In genomic region chr4:137493187-137493586, GRCm38 (mm10) we compare ENCODE assay signal across 17 mouse cellular contexts. TPM values are rescaled to one million over a fixed set of nuclear protein-coding genes. Genes with fewer than 3 reads are reported as not detected.
A peak's percentile ranks its signal among the peaks of the same experiment; 100 is the strongest.
DNase-seq lines count a peak whose midpoint lies in the region; ATAC-seq and TF ChIP-seq lines count a peak whose summit lies in the region.
"Had no signal": no experiment of that assay in that cellular context is flagged by ENCODE, and none has a peak within 500 bp of the region (broad histone marks: within the 10 kb centered on the region; RNA-seq: fewer than 3 reads in every experiment).

No protein-coding gene starts in this region.

- no peak for DNase-seq in heart, adult 9 months (ENCODE audit: low spot score in 2 of 2)
- DNase-seq in lung, embryonic 14.5 days, result no peak
- no peak for DNase-seq in lung, adult 18-20 months
- no peak for DNase-seq in left cerebral cortex, postnatal 36 days (ENCODE audit: low spot score in 2 of 2)
- no peak for DNase-seq in right cerebral cortex, postnatal 14 days
- DNase-seq: thymus, postnatal 4 days had no signal

- no peak overlapping the region for H3K4me2 ChIP-seq in heart, embryonic 13.5 days
- H3K4me2 ChIP-seq in lung, embryonic 14.5 days, result no peak overlapping the region
- H3K4me2 ChIP-seq in limb, embryonic 12.5 days, result no peak overlapping the region
- H3K4me2 ChIP-seq: forebrain, embryonic 13.5 days; liver, embryonic 15.5 days; midbrain, embryonic 13.5 days had no signal

- H3K36me3 ChIP-seq in heart, embryonic 13.5 days, result peaks cover 7% of the 10 kb centered on the region; the same call in 1 of the 2 replicates
- no peaks in the 10 kb centered on the region for H3K36me3 ChIP-seq in lung, embryonic 14.5 days (ENCODE audit: insufficient read depth)
- H3K36me3 ChIP-seq in limb, embryonic 12.5 days, result no peaks in the 10 kb centered on the region
- H3K36me3 ChIP-seq: hindbrain, embryonic 10.5 days; liver, embryonic 15.5 days; midbrain, embryonic 13.5 days had no signal

- peaks cover 91% of the 10 kb centered on the region for H3K4me1 ChIP-seq in heart, embryonic 13.5 days
- peaks cover 43% of the 10 kb centered on the region for H3K4me1 ChIP-seq in lung, embryonic 14.5 days (ENCODE audit: insufficient read depth)
- H3K4me1 ChIP-seq in brown adipose tissue, adult 24 weeks (ENCODE audit: control insufficient read depth, insufficient read depth, insufficient read length, low read length), result peaks cover 67% of the 10 kb centered on the region
- peaks cover 70% of the 10 kb centered on the region for H3K4me1 ChIP-seq in limb, embryonic 12.5 days (replicated peaks)

- H3K27ac ChIP-seq in heart, embryonic 13.5 days (replicated peaks), result peak overlapping the region; percentile 95
- peak overlapping the region; percentile 33; the same call in 1 of the 2 replicates for H3K27ac ChIP-seq in lung, embryonic 14.5 days (ENCODE audit: low read depth)
- peak overlapping the region; percentile 37 for H3K27ac ChIP-seq in brown adipose tissue, adult 24 weeks (replicated peaks; ENCODE audit: low read depth, low read length)
- H3K27ac ChIP-seq in limb, embryonic 12.5 days, result 0 out of 2 replicates have a peak overlapping the region, but pooled peaks have one; percentile 25
- H3K27ac ChIP-seq: forebrain, embryonic 13.5 days; hindbrain, embryonic 10.5 days; liver, embryonic 15.5 days; midbrain, embryonic 13.5 days had no signal

- H3K9me3 ChIP-seq in heart, embryonic 13.5 days, result no peaks in the 10 kb centered on the region
- H3K9me3 ChIP-seq in lung, embryonic 14.5 days (ENCODE audit: low read depth, low read length), result no peaks in the 10 kb centered on the region
- no peaks in the 10 kb centered on the region for H3K9me3 ChIP-seq in limb, embryonic 12.5 days
- H3K9me3 ChIP-seq: forebrain, embryonic 13.5 days; hindbrain, embryonic 10.5 days; liver, embryonic 15.5 days; midbrain, embryonic 13.5 days had no signal

- WGBS in heart, embryonic 13.5 days, result 82% methylated on average over 4 of the region's 4 CpGs
- WGBS in lung, embryonic 14.5 days, result 79% methylated on average over 4 of the region's 4 CpGs
- 91% methylated on average over 4 of the region's 4 CpGs for WGBS in limb, embryonic 12.5 days

- intact Hi-C loops in left cerebral cortex, postnatal 36 days (cut with DNase I), result no loop called here

- H3K9ac ChIP-seq in heart, embryonic 13.5 days, result peak overlapping the region; percentile 59; the same call in 1 of the 2 replicates
- H3K9ac ChIP-seq in lung, embryonic 14.5 days, result no peak overlapping the region
- no peak overlapping the region for H3K9ac ChIP-seq in limb, embryonic 12.5 days (replicated peaks)
- H3K9ac ChIP-seq: forebrain, embryonic 13.5 days; liver, embryonic 15.5 days; midbrain, embryonic 13.5 days had no signal

- TF ChIP-seq CTCF in lung, embryonic 14.5 days (IDR thresholded peaks at IDR 0.05; ENCODE audit: low read depth), result no peak

- ATAC-seq in heart, embryonic 13.5 days (ENCODE audit: extremely low read depth, insufficient number of reproducible peaks, low FRiP score, low TSS enrichment), result no peak
- ATAC-seq in lung, embryonic 14.5 days (ENCODE audit: insufficient read depth), result no peak
- no peak for ATAC-seq in limb, embryonic 12.5 days (ENCODE audit: insufficient number of reproducible peaks, insufficient read depth, low FRiP score, low TSS enrichment, low read depth)
- ATAC-seq: forebrain, embryonic 13.5 days; midbrain, embryonic 13.5 days had no signal

- no peak overlapping the region for H3K4me3 ChIP-seq in heart, embryonic 13.5 days
- no peak overlapping the region for H3K4me3 ChIP-seq in lung, embryonic 14.5 days (ENCODE audit: low read depth, low read length)
- H3K4me3 ChIP-seq in brown adipose tissue, adult 24 weeks (ENCODE audit: insufficient read depth, low read depth, low read length), result no peak overlapping the region
- H3K4me3 ChIP-seq in limb, embryonic 12.5 days (replicated peaks), result no peak overlapping the region
- H3K4me3 ChIP-seq: forebrain, embryonic 13.5 days; hindbrain, embryonic 10.5 days; liver, embryonic 15.5 days; midbrain, embryonic 13.5 days had no signal

- H3K27me3 ChIP-seq in heart, embryonic 13.5 days (replicated peaks), result no peaks in the 10 kb centered on the region
- H3K27me3 ChIP-seq in lung, embryonic 14.5 days (ENCODE audit: insufficient read depth, low read length), result no peaks in the 10 kb centered on the region
- H3K27me3 ChIP-seq in limb, embryonic 12.5 days, result no peaks in the 10 kb centered on the region
- H3K27me3 ChIP-seq: forebrain, embryonic 13.5 days; liver, embryonic 15.5 days had no signal

RNA-seq across cellular contexts. Expression of gene Hspg2, which starts 24.6 kb away (rescaled TPM):
- polyA plus RNA-seq in heart, embryonic 13.5 days (2015; fragmentation: Nextera tagmentation; extraction: Ambion mirVana), result 48.9 and 50.0 TPM in 2 replicates
- polyA plus RNA-seq in lung, embryonic 14.5 days (2014; fragmentation: Nextera tagmentation; extraction: Ambion mirVana), result 51.2 and 58.1 TPM in 2 replicates
- 32.5 and 49.7 TPM in 2 replicates for polyA plus RNA-seq in brown adipose tissue, adult 24 weeks (2012; ENCODE audit: insufficient read depth, insufficient read length, missing spikeins)
- polyA plus RNA-seq in limb, embryonic 12.5 days (2016; fragmentation: Nextera tagmentation; extraction: Ambion mirVana), result 14.3 and 18.8 TPM in 2 replicates
- 1 to 10 TPM; 5.7 to 7.7 TPM for total RNA-seq in left cerebral cortex, postnatal 36 days (2021)

RNA-seq across cellular contexts. Expression of gene 1700013G24Rik, which starts 40.1 kb away (rescaled TPM):
- polyA plus RNA-seq in heart, embryonic 13.5 days (2015; fragmentation: Nextera tagmentation; extraction: Ambion mirVana), result not detected in 2 replicates
- not detected in 2 replicates for polyA plus RNA-seq in lung, embryonic 14.5 days (2014; fragmentation: Nextera tagmentation; extraction: Ambion mirVana)
- polyA plus RNA-seq in brown adipose tissue, adult 24 weeks (2012; ENCODE audit: insufficient read depth, insufficient read length, missing spikeins), result not detected in 2 replicates
- not detected in 2 replicates for polyA plus RNA-seq in limb, embryonic 12.5 days (2016; fragmentation: Nextera tagmentation; extraction: Ambion mirVana)
- total RNA-seq in left cerebral cortex, postnatal 36 days (2021), result not detected
- total RNA-seq: gastrocnemius, adult 18-20 months; layer of hippocampus, postnatal 14 days; left cerebral cortex, postnatal 25 days had no signal
- polyA plus RNA-seq: forebrain, embryonic 13.5 days; hindbrain, embryonic 10.5 days; intestine, embryonic 14.5 days; liver, embryonic 15.5 days; midbrain, embryonic 13.5 days had no signal

Comparison
In these comparisons a context has a peak if more than half of its experiments do, and no peak if none do; other contexts are left out.
1. H3K27ac ChIP-seq: peak in every context shown above with its lines; median percentile 95 in heart, embryonic 13.5 days; 37 in brown adipose tissue, adult 24 weeks; 33 in lung, embryonic 14.5 days; 25 in limb, embryonic 12.5 days.